Mouse (Mus musculus): ENCODE results near the gene Gm45208.
"Not testable (repeated sequence)": the region's sequence is repeated elsewhere in the genome, so short reads cannot be mapped to it uniquely, and the experiment has no call there.

DNA sequence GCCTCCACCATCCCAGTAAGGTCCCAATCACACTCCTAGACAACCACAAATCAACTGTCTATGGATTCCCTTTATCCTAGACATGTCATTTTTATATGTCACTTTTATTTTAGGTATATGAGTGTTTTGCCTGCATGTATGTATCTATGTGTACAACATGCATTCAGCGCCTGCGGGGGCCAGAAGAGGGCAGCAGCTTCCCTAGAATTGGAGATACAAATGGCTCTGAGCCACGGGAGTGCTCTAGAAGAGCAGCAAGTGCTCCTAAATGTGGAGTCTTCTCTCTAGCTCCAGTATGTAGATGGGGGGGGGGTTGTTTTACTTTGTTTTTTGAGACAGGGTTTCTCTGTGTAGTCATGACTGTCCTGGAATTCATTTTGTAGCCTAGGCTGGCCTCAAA lies 31.6 kb downstream of the Gm45208 start:
- TF ChIP-seq CTCF (IDR thresholded peaks at IDR 0.05; ENCODE audit: low read depth, low read length); POLR2A (IDR thresholded peaks at IDR 0.05; ENCODE audit: borderline replicate concordance, low read depth, low read length): not testable (repeated sequence)
